Mouse (Mus musculus) megakaryocyte, embryonic 14.5 days (primary cell): Measurements from ENCODE around the gene Gm49359. TPM values are rescaled to one million over a fixed set of nuclear protein-coding genes. Genes with fewer than 3 reads are reported as not detected.
A peak's percentile ranks its signal among the peaks of the same experiment; 100 is the strongest.
"Not testable (repeated sequence)": the region's sequence is repeated elsewhere in the genome, so short reads cannot be mapped to it uniquely, and the experiment has no call there.

Experiments
- H3K27me3 ChIP-seq: replicated peaks from 2 replicates; pipeline ENCODE3; 2012; ENCODE audit warnings: inconsistent platforms
- H3K36me3 ChIP-seq: replicated peaks from 2 replicates; pipeline ENCODE3; 2012; ENCODE audit warnings: low read length, inconsistent platforms, mixed read lengths
- H3K4me1 ChIP-seq: 2 replicates; pipeline ENCODE4 v1.6.1; 2012; ENCODE audit warnings: inconsistent platforms
- H3K4me3 ChIP-seq: replicated peaks from 2 replicates; pipeline ENCODE3; 2012; ENCODE audit warnings: moderate library complexity, mild to moderate bottlenecking, inconsistent platforms
- H3K9me3 ChIP-seq: 2 replicates; pipeline ENCODE4 v1.6.1; 2012; ENCODE audit warnings: inconsistent platforms
- polyA plus RNA-seq: library from polyadenylated mRNA; stranded (reverse); fragments of >175 nt; gene quantifications from 2 replicates; pipeline ENCODE4 v1.2.3, GENCODE M21; 2012; ENCODE audit warnings: low replicate concordance; ENCODE audit not compliant: insufficient read depth

Gm49359 gene
- polyA plus RNA-seq: not detected in 2 replicates

GRCm38 (mm10) chr13:62466424-62467334, at the start of gene Gm49359:
TSS of gene Gm49359 (minus strand) at chr13:62466832.
- H3K27me3 ChIP-seq, H3K4me1 ChIP-seq, H3K9me3 ChIP-seq, H3K36me3 ChIP-seq: not testable (repeated sequence)
- H3K4me3 ChIP-seq: peak within 1 kb of the TSS; percentile 94

- not testable (repeated sequence) for H3K36me3 ChIP-seq, H3K4me1 ChIP-seq, H3K4me3 ChIP-seq, H3K27me3 ChIP-seq, H3K9me3 ChIP-seq
Measured at GRCm38 (mm10) chr13:62510641-62511420, 44.2 kb upstream of the Gm49359 start.

- not testable (repeated sequence) for H3K4me1 ChIP-seq, H3K4me3 ChIP-seq, H3K27me3 ChIP-seq, H3K36me3 ChIP-seq, H3K9me3 ChIP-seq
Measured at GRCm38 (mm10) chr13:62472661-62473060, 6.0 kb upstream of the Gm49359 start.

- H3K36me3 ChIP-seq, H3K4me3 ChIP-seq, H3K9me3 ChIP-seq, H3K27me3 ChIP-seq, H3K4me1 ChIP-seq: not testable (repeated sequence)
Measured at GRCm38 (mm10) chr13:62469947-62470346, 3.3 kb upstream of the Gm49359 start.

Other genes with a start within 250 kb of the Gm49359 start
- gene Gm3604, start 83.7 kb downstream of the Gm49359 start, polyA plus RNA-seq: not detected in 2 replicates
- not detected in 2 replicates for gene Zfp935, start 91.7 kb upstream of the Gm49359 start, polyA plus RNA-seq
- gene Zfp934, start 104.4 kb upstream of the Gm49359 start, polyA plus RNA-seq: not detected in 2 replicates
- not detected in 2 replicates for gene 6720489N17Rik, start 157.3 kb upstream of the Gm49359 start, polyA plus RNA-seq